Mouse (Mus musculus): ENCODE data around the gene Smarcal1. TPM values are rescaled to one million over a fixed set of nuclear protein-coding genes. Genes with fewer than 3 reads are reported as not detected.

Gene Smarcal1
- polyA plus RNA-seq (2012; ENCODE audit: low replicate concordance) = 1.2 and 12.4 TPM in 2 replicates

DNA sequence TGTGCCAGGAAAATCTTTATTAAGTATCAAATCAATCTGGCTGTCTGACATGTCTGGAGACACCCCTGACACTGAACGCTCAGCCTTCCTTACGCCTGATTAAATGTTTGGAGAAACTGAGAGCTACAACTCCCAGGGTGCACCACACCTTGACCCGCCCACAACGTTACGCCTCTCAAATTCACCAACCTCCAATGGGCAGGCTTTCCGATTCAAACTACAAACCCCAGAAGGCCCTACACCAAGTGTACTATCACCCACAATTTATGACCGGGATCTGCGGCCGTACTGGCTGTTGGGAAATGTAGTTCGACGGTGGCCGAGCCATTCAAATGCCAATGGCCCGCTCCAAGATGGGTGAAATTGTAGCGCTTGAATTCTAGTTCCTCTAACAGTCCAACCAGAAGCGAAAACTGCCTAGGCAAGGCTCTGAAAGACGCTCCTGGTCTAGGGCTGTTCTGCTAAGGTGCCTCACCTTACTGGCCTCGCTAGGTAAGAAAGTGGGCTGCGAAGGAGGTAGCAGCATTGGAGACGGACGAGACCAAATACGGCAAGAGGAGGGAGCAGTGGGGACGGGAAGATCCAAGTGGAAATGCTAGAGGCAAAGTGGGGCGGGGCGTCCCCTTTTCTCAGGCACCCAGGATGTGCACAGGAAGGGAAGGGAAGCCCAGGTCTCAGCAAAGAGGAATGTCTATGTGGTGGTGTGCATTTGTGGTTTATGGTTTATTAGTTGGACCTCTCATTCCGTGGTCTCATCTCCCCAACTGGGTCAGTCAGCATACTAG lies at the start of gene Smarcal1:
TSS of gene Smarcal1 (plus strand) at position 305 of the 785 bp plus-strand sequence.

DNA sequence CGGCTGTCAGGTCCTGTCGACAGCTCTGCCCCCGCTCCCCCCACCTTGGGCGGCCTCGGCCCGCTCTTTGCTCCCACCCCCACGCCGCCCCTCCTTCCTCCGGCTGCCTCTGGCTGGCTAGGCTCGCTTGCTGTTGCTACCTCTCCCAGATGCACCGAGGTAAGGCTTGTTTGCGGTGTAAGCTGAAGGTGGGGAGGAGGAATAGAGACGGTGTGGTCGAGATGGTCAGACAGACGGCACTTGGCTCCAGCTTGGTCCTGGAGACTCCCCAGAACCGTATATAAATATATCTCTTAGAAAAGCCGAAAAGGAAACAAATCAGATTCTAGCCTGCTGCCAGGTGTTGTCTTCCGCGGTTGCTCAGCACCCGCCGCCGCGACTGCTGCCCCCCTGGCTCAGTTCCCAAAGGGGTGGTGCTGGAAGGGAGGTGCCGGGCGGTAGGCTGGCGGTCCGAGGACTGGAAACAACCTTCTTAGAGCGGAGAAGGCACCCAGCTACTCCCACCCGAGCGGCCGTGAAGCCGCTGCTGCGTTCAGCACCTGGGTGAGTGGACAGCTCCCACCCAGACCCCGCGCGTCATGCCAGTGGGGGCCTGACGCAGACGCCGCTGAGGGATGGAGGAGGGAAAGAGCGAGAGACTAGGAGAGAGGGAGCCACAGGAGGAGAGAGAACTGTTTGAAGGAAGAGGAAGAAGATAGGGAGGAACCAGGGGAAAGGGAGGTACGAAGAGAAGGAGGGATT lies 46.3 kb upstream of the Smarcal1 start, which contains the start of gene March4:
TSS of gene March4 (minus strand) at position 320 of the 741 bp plus-strand sequence.

Other genes with a start within 250 kb of the Smarcal1 start
- gene March4, start 46.3 kb upstream of the Smarcal1 start, polyA plus RNA-seq (2012; ENCODE audit: low replicate concordance) = 0.03 TPM in 1 of 2 replicates, not detected in the other
- gene Ankar, start 117.3 kb downstream of the Smarcal1 start, polyA plus RNA-seq (2012; ENCODE audit: low replicate concordance) = 0.36 TPM in 1 of 2 replicates, not detected in the other
- 35.2 and 55.5 TPM in 2 replicates for gene Rpl37a, start 128.0 kb downstream of the Smarcal1 start, polyA plus RNA-seq (2012; ENCODE audit: low replicate concordance)
- 0.23 and 1.1 TPM in 2 replicates for gene Igfbp2, start 241.3 kb downstream of the Smarcal1 start, polyA plus RNA-seq (2012; ENCODE audit: low replicate concordance)

Measured in leukemia stem cell, adult 10-12 weeks (primary cell).